Mouse (Mus musculus) heart, postnatal 36 days (tissue): ENCODE measurements around the gene Wwc2. TPM values are rescaled to one million over a fixed set of nuclear protein-coding genes. Genes with fewer than 3 reads are reported as not detected.

ENCODE experiments used
- DNase-seq, 2 experiments: peaks; one replicate each; pipeline ENCODE4 v3.0.0; 2021 to 2022
- intact Hi-C: fragments of 180-260 bp; cut with DNase I; formaldehyde crosslinking; loops from one replicate; pipeline ENCODE4 v1.15.1; 2025
- total RNA-seq, 2 experiments: library from RNA; stranded (reverse); gene quantifications; 2 replicates each; pipeline ENCODE4 v1.2.3; 2021

Gene Wwc2
- total RNA-seq, 2 experiments from 2014 or later, result 26.1 to 28.3 TPM

DNA sequence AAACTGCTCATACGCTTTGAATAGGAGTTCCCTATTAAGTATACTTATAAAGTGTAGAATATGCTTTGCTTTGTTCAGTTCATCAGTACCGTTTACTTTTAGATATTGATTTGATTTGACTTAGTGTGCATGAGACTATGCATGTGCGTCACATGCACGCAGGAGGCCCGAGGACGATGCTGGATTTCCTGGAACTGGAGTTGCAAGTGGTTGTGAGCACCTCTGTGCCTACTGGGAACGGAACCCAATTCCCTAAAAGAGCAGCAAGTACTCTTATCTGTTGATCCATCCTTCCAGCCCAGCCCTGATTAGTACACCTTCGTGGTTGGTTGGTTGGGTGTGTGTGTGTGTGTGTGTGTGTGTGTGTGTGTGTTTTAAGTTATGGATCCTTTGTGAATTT lies 76.6 kb downstream of the Wwc2 start:
- DNase-seq, result no peak
- intact Hi-C loops, result no loop called here

DNA sequence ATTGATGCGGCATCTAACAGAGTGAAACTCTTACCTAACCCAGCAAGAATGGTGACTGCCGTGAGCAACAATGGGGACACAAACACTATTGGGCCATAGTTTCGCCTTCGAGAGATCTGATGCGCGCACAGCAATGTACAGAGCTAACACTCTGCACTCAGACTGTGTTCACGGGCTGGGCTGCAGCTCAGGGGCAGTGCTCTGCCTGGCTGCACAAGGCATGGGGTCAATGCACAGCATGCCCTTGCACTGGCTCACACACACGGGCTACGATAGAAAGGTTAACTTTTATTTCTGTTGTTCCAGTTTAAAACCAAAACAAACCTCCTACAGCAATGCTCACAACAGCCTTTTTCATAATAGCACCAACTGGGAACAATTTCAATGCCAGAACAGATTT lies 77.1 kb downstream of the Wwc2 start:
- intact Hi-C loops, result no loop called here
- DNase-seq, result no peak

GRCm38 (mm10) chr8:47909681-47910080 lies 81.0 kb downstream of the Wwc2 start:
- no peak for DNase-seq
- intact Hi-C loops, result no loop called here

DNA sequence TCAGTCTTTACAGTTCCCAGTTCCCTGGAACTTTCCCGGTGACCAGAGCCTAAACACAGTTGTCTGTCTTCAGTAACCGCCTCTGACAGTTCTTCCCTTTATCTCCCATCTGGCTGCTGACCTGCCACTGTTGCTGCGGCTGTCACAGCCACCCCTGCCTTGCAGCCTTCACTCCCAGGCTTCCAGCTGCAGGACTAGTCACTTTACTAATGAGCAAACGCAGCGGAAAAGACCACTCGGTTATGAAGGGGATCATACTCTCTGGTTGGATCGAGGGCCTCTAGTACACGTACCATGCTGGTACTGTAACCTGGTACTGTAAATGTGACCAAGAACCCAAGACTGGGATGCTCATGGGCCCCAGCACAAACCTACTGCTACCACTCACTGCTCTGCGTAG lies 83.7 kb downstream of the Wwc2 start:
- DNase-seq, result no peak
- intact Hi-C loops, result no loop called here

- intact Hi-C loops, result loop anchor here (1.0 kb wide), 1 partner anchor 11 kb away; no protein-coding TSS in a partner anchor
- DNase-seq, result no peak
Observed at GRCm38 (mm10) chr8:47906142-47906541, 84.6 kb downstream of the Wwc2 start.

GRCm38 (mm10) chr8:47905256-47905655 lies 85.5 kb downstream of the Wwc2 start:
- DNase-seq, result no peak
- intact Hi-C loops, result no loop called here

GRCm38 (mm10) chr8:47904004-47904403 lies 86.7 kb downstream of the Wwc2 start:
- DNase-seq, result peak; percentile 27 to 43
- intact Hi-C loops, result no loop called here

GRCm38 (mm10) chr8:47902704-47903103 lies 88.0 kb downstream of the Wwc2 start:
- intact Hi-C loops, result no loop called here
- no peak for DNase-seq

GRCm38 (mm10) chr8:47900361-47900760 lies 90.4 kb downstream of the Wwc2 start:
- intact Hi-C loops, result no loop called here
- no peak for DNase-seq

DNA sequence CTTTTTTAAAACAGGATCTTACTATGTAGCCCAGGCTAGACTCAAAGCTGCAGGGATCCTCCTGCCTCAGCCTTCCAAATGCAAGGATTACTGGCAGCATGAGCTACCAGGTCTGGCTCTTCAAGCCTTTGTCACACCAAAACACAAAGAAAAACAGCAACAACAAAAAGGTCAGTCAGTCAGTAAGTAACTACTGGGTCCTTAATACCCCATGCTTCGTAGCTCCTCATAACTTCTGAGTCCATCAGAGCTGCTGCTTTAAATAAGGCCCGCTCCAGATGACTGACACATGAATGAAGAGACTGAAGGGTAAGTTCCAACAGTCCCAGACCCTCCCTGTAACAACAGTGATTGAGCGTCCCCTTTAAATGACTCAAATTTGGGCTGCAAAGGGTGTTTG lies 90.8 kb downstream of the Wwc2 start:
- DNase-seq, result no peak
- intact Hi-C loops, result no loop called here

DNA sequence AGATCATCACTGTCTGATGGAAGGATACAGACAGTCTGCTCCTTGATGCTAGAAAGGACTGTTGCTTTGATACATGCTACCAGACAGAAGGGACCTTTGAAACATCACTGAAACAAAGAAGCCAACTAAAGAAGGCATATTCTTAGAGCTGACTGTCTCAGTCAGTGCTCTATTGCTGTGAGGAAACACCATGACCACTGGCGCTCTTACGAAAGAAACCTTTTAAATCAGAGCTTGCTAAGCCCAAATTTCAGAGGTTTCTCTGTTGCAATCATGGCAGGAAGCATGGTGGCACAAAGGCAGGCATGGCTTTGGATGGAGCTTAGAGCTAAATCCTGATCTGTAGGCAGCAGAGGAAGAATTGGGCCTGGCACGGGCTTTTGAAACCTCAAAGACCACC lies 98.3 kb downstream of the Wwc2 start:
- intact Hi-C loops, result no loop called here
- no peak for DNase-seq

DNA sequence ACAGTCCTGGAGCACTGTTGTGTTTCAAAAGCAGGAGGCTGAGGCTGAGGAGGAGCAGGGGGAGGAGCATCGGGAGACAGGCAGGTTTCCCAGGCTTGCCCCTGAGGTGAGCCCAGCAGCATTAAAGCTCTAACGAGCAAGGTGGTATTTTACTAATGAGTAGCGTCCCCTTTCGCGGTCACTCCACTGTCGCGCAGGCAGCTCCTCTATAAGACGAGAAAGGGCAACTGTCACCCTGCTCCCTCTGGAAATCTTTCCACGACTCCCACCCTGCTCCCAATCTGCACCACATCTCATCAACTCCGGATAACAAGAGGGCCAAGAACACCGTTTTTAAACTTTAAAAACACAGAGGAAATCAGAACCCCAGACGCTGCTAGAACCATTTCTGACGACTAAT lies 99.1 kb downstream of the Wwc2 start:
- DNase-seq, result no peak
- intact Hi-C loops, result no loop called here

- DNase-seq, result no peak
- intact Hi-C loops, result no loop called here
Observed at GRCm38 (mm10) chr8:47890814-47891210, 99.9 kb downstream of the Wwc2 start.

GRCm38 (mm10) chr8:47889936-47890813 lies 100.5 kb downstream of the Wwc2 start:
- intact Hi-C loops, result no loop called here
- DNase-seq, result no peak

- no peak for DNase-seq
- intact Hi-C loops, result no loop called here
Observed at GRCm38 (mm10) chr8:47888841-47889570, 101.7 kb downstream of the Wwc2 start.

GRCm38 (mm10) chr8:47884306-47884705 lies 106.4 kb downstream of the Wwc2 start:
- DNase-seq, result no peak
- intact Hi-C loops, result no loop called here

DNA sequence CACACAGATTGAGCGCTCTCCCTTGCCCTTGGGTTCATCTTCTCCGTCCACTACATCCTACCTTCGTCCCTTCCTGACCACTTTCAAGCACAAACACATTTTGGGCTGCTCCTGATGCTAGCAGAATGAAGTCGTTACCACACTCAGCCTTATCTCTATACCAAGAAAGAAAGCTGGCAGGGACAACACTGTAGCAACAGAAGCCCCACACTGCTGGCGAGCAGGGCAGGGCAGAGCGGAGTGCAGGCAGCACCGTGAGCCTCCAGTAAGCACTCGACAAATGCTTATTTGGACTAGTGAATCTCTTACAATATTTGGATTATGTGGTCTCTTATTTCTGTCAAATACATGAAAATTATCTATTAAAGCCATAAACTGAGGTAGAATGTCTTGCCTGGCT lies 107.0 kb downstream of the Wwc2 start:
- DNase-seq, result no peak
- intact Hi-C loops, result no loop called here

DNA sequence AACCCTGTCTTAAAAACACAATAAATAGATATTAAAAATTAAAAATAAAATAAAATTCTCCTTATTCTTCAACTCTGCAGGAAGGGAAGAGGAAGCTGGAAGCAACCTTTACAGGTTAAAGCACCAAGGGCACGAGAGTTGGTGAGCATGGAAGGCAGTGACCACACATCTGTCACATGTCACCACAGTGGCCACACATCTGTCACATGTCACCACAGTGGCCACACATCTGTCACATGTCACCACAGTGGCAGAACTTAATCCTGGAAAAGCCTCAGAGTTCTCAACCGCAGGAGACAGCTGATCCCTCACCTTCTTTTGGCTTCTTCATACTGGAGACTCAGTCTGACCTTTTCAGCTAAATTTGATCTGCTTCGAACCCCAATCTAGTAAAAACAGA lies 112.2 kb downstream of the Wwc2 start:
- intact Hi-C loops, result no loop called here
- no peak for DNase-seq

GRCm38 (mm10) chr8:47875865-47876264 lies 114.9 kb downstream of the Wwc2 start:
- DNase-seq, result no peak
- intact Hi-C loops, result no loop called here

DNA sequence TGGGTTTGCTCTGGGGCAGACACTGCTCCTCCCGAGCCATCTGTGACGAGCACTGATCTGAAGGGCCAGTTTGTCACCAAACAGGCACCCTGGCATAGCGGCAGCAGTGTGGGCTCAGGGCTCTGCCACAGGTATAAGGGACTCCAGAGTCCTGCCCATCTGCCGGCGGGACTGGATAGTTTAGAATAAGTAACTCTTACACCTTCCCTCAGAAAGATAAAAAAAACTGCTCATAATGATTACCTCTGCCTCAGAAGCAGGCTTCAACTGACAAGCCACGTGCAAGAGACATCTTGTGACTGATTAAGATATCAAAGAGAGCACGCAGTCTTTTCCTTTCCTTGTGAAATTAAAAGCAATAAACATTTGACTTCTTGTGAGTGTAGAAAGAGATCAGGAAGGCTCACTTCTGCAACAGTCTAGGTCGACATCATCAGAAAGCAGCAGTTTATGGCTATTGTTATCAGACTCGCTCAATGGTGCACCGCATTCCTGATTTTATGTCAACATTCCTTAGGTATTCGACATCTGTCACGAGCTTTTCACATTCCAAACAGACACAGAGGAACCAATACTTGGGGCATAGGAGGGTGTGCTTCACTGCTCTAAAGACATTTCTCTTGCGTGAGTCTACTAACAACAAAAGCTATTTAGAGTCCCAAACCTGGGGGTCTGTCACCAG lies 116.1 kb downstream of the Wwc2 start:
- intact Hi-C loops, result no loop called here
- DNase-seq, result no peak

- DNase-seq, result peak; percentile 28 to 50
- intact Hi-C loops, result loop anchor here (1.0 kb wide), 2 partner anchors 79 to 144 kb away; no protein-coding TSS in a partner anchor
Observed at GRCm38 (mm10) chr8:47872361-47873107, 118.2 kb downstream of the Wwc2 start.
